Mouse (Mus musculus): Measurements from ENCODE around the gene Frmd4b. TPM values are rescaled to one million over a fixed set of nuclear protein-coding genes. Genes with fewer than 3 reads are reported as not detected.

The Frmd4b gene
- polyA plus RNA-seq, 1 experiment from 2014 or later = 27.1 TPM

DNA sequence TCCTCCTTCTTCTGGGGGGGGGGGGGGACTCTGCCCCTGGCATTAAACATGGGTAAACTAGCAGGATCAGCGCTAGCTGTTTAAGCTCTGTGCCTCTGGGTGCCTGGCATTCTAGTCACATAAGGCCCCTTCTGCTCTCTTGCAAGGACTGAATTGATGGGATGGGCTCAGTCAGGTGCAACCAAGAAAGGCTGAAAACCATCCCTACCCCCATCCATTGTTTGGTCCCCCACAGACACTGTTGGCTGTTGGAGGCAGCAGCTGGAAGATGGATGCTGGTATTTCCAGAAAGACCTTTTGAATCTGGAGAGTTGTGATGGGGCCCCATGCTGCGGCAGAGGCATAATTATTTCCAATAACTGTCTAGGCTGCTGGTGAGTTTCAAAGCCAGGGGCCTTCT is 7.3 kb downstream of the Frmd4b start:
- Histone ChIP-seq H3K4me1 (replicated peaks) (peaks cover 37% of the 10 kb centered on the region), H3K4me2 (replicated peaks) (no peak overlapping the region), H3K27me3 (no peaks in the 10 kb centered on the region), H3K36me3 (no peaks in the 10 kb centered on the region), H3K27ac (no peak overlapping the region; the same call in 1 of the 2 replicates), H3K9ac (replicated peaks) (no peak overlapping the region), H3K4me3 (replicated peaks) (no peak overlapping the region), H3K9me3 (no peaks in the 10 kb centered on the region)
- ATAC-seq = no peak; the same call in 1 of the 2 replicates
- 39% methylated on average over 2 of the region's 2 CpGs for WGBS

DNA sequence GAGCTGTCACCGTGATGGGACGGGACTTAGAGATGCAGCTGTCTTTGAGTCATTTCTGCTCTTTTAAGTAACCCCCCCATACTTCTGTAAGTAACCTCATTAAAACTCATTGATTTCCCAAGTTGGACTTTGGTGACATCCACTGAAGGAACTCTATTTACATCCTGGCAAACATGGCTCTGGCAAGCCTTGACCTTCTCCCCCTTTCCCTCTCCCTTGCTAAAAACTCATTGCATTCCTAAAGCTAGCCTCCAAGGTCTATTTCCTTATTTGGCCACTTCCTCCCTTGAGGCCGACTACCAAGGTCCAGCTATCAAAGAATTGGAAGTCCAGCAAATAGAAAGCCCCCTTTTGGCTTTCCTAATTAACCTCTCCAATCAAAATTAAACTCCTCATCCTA is 9.7 kb downstream of the Frmd4b start:
- 46% methylated on average over 3 of the region's 3 CpGs for WGBS
- no peak for ATAC-seq
- H3K4me1 ChIP-seq (replicated peaks) = peaks cover 20% of the 10 kb centered on the region

DNA sequence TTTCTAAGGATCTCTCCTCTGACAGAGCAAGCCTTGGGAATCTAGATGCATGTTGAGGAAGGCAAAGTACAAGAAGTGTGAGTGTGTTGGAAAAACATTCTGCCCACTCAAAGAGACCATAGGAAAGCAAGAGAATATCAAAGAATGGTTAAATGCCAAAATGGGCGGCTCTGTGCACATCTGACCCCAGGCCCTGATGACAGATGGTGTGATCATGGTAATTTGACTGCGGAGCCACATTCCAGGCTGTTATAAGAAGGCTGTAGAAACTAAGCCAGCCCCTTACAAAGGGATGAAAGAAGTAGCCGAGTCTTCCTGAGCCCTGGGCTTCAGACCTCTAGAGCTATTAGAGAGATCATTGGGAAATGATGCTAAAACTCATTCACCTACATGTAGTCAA is 22.1 kb downstream of the Frmd4b start:
- 59% methylated on average over 3 of the region's 3 CpGs for WGBS
- Histone ChIP-seq H3K9me3 (no peaks in the 10 kb centered on the region), H3K27ac (no peak overlapping the region)

More for the DNA sequence above, 9.7 kb downstream of the Frmd4b start:
- Histone ChIP-seq H3K36me3 (no peaks in the 10 kb centered on the region), H3K27ac (no peak overlapping the region), H3K9ac (replicated peaks) (no peak overlapping the region), H3K27me3 (no peaks in the 10 kb centered on the region), H3K4me3 (replicated peaks) (no peak overlapping the region), H3K4me2 (replicated peaks) (no peak overlapping the region), H3K9me3 (no peaks in the 10 kb centered on the region)

DNA sequence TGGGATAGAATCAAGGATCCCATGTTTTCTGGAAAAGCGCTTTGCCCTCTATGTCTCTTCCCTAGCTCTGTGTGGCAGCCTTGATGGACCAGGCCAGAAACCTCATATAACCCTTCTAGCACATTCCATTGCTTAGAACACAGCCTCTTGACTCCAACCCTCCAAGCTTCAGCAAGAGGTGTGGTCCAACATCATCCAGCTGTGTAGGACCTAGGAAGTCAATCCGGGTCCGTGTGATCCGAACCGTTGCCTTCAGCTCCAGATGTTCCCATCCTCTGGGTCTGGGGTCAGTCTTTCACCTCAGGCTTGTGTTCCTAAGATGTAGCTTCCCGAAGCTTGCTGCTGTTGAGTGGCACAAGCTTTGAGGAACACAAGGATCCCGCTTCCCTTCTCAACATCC is 22.8 kb downstream of the Frmd4b start:
- 94% methylated on average over 7 of the region's 7 CpGs for WGBS
- Histone ChIP-seq H3K4me1 (replicated peaks) (peaks cover 11% of the 10 kb centered on the region), H3K9ac (replicated peaks) (no peak overlapping the region), H3K4me3 (replicated peaks) (no peak overlapping the region), H3K27me3 (no peaks in the 10 kb centered on the region), H3K27ac (no peak overlapping the region), H3K36me3 (peaks cover 3% of the 10 kb centered on the region; the same call in 1 of the 2 replicates), H3K4me2 (replicated peaks) (no peak overlapping the region), H3K9me3 (no peaks in the 10 kb centered on the region)
- ATAC-seq = no peak

More for the DNA sequence above, 22.1 kb downstream of the Frmd4b start:
- Histone ChIP-seq H3K9ac (replicated peaks) (no peak overlapping the region), H3K27me3 (no peaks in the 10 kb centered on the region), H3K4me1 (replicated peaks) (peaks cover 11% of the 10 kb centered on the region), H3K36me3 (peaks cover 3% of the 10 kb centered on the region; the same call in 1 of the 2 replicates), H3K4me3 (replicated peaks) (no peak overlapping the region), H3K4me2 (replicated peaks) (no peak overlapping the region)
- ATAC-seq = no peak

DNA sequence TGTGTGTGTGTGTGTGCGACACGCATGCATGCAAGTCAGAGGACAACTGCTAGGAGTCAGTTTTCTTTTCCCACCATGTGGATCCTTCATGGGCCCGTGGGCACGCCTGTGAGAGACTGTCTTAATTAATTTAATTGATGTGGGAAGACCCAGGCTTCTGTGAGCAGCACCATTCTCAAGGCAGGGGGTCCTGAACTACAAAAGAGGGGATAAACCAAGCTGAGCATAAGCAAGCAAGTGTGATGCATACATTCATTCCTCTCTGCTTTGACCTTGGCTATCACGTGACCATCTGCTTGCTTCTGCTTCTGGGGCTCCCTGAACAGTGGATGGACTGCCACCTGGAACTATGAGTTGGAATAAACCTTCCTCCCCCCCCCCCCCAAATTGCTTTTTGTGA is 27.1 kb downstream of the Frmd4b start:
- no peak overlapping the region for H3K4me3 ChIP-seq (replicated peaks)
- H3K27ac ChIP-seq = no peak overlapping the region
- no peak for ATAC-seq
- peaks cover 15% of the 10 kb centered on the region for H3K4me1 ChIP-seq (replicated peaks)
- 56% methylated on average over 5 of the region's 5 CpGs for WGBS
- H3K4me2 ChIP-seq (replicated peaks) = no peak overlapping the region
- H3K9ac ChIP-seq (replicated peaks) = no peak overlapping the region
- no peaks in the 10 kb centered on the region for H3K27me3 ChIP-seq
- no peaks in the 10 kb centered on the region for H3K9me3 ChIP-seq
- H3K36me3 ChIP-seq = peaks cover 3% of the 10 kb centered on the region; the same call in 1 of the 2 replicates

DNA sequence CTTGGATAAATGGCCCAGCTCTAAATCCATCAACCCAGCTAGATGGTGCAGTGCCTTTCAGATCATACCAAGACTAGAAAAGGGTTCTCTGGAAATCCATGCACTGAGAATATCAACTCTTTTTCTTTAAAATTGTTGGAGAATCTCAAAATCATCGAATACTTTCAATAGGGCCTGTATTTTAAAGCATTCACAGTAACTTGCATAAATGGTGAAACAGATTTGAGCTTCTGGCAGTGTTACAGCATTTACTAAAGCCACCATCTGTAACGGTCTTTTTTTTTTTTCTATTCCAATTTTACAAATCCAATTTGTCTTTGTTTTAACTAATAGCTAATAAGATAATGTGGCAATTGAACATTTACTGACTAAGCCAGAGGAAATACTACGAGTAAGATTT is 27.8 kb downstream of the Frmd4b start:
- Histone ChIP-seq H3K27me3 (no peaks in the 10 kb centered on the region), H3K9ac (replicated peaks) (no peak overlapping the region), H3K9me3 (no peaks in the 10 kb centered on the region), H3K36me3 (peaks cover 2% of the 10 kb centered on the region; the same call in 1 of the 2 replicates), H3K27ac (no peak overlapping the region), H3K4me3 (replicated peaks) (no peak overlapping the region), H3K4me2 (replicated peaks) (no peak overlapping the region), H3K4me1 (replicated peaks) (peaks cover 11% of the 10 kb centered on the region)
- 89% methylated on average over 3 of the region's 3 CpGs for WGBS
- no peak for ATAC-seq

DNA sequence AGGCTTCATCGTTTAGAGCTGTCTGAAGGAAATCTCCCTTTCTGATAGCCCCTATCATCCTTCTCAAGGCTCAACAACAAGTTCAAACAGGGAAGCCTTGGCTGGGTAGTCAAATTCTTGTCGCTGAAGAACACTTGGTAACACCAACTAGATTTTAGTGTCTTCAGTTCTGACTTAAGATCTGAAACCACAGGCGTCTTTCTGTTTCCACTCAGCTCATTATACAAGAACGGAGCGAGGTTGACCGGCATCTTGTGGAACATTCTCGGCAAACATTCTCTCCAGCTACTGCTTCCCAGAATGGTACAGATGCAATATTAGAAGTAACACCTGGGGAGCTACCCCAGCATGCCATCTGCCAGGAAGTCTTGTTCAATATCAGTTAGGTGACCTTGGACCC is 28.3 kb downstream of the Frmd4b start:
- no peak overlapping the region for H3K27ac ChIP-seq
- ATAC-seq = no peak

DNA sequence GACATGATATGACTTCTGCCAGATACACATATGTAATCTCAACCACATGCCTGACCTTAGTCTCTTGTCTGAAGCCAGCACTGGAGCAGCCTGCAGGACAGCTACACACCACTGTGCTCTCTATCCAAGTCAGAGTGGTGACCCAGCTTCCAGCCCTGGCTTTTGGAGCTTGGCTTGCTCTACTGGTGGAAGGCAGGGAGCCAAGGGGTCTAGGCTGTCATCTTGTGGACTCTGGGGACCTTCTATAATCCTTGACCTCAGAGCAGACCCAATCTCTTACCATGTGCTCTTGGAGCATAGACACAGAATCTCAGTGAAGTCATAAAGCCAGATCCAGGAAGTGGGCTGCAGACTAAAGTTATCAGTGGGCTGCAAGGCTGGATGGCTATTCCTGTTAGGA is 30.7 kb downstream of the Frmd4b start:
- H3K4me2 ChIP-seq (replicated peaks) = no peak overlapping the region
- H3K4me3 ChIP-seq (replicated peaks) = no peak overlapping the region
- no peaks in the 10 kb centered on the region for H3K36me3 ChIP-seq
- no peaks in the 10 kb centered on the region for H3K9me3 ChIP-seq
- ATAC-seq = no peak
- H3K4me1 ChIP-seq (replicated peaks) = peaks cover 26% of the 10 kb centered on the region
- no peak overlapping the region for H3K9ac ChIP-seq (replicated peaks)
- H3K27ac ChIP-seq = no peak overlapping the region
- no peaks in the 10 kb centered on the region for H3K27me3 ChIP-seq

More for the DNA sequence above, 28.3 kb downstream of the Frmd4b start:
- no peaks in the 10 kb centered on the region for H3K27me3 ChIP-seq
- 86% methylated on average over 7 of the region's 7 CpGs for WGBS
- H3K9me3 ChIP-seq = no peaks in the 10 kb centered on the region
- no peak overlapping the region for H3K4me2 ChIP-seq (replicated peaks)
- H3K4me3 ChIP-seq (replicated peaks) = no peak overlapping the region
- no peak overlapping the region for H3K9ac ChIP-seq (replicated peaks)
- peaks cover 11% of the 10 kb centered on the region for H3K4me1 ChIP-seq (replicated peaks)
- H3K36me3 ChIP-seq = no peaks in the 10 kb centered on the region

DNA sequence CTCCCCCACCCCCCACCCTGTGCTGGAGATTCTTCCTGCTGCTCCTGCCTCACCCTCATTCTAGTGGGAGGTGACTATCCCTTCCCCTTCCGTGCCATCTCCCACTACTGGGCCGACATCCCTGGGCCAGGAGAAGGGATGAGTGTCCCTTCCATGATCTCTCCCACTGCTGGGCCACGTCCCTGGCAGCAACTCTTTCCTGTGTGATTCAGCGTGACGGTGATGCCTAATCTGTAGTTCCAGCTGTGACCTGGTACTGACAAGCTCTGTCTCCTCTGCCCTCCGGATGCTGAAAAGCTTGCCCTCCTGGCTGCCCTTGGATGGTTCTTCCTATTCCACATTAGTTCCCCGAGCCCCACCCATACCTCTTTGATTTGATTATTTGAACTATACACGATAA is 31.3 kb downstream of the Frmd4b start:
- ATAC-seq = 0 out of 2 replicates have a peak, but pooled peaks have one; percentile 9
- H3K27ac ChIP-seq = no peak overlapping the region
- no peak overlapping the region for H3K4me2 ChIP-seq (replicated peaks)
- H3K4me1 ChIP-seq (replicated peaks) = peaks cover 26% of the 10 kb centered on the region
- no peak overlapping the region for H3K9ac ChIP-seq (replicated peaks)
- H3K27me3 ChIP-seq = no peaks in the 10 kb centered on the region
- no peaks in the 10 kb centered on the region for H3K9me3 ChIP-seq
- no peaks in the 10 kb centered on the region for H3K36me3 ChIP-seq
- 61% methylated on average over 8 of the region's 8 CpGs for WGBS
- H3K4me3 ChIP-seq (replicated peaks) = no peak overlapping the region

DNA sequence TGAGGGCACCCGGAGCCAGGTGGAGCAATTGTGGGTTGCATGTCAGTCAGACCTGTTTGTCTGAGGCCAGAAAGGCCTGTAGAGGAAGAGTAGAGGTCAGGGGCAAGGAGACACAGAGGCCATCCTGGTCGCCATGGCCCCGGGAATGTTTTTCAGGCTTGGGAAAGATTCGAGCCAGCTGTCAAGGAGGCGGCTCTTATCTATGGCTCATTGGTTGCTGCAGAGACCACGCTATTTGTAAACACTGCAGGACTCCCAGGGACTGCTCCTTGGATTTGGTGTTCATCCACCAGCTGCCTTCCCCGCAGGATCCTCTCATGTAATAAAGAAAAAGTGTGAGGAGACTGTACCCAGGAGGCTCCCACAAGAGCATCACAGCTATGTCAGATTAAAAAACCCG is 34.6 kb downstream of the Frmd4b start:
- no peaks in the 10 kb centered on the region for H3K27me3 ChIP-seq
- H3K4me2 ChIP-seq (replicated peaks) = no peak overlapping the region
- peaks cover 41% of the 10 kb centered on the region for H3K4me1 ChIP-seq (replicated peaks)
- no peak overlapping the region for H3K9ac ChIP-seq (replicated peaks)
- no peak for ATAC-seq
- no peak overlapping the region for H3K27ac ChIP-seq
- H3K9me3 ChIP-seq = no peaks in the 10 kb centered on the region
- no peak overlapping the region for H3K4me3 ChIP-seq (replicated peaks)
- no peaks in the 10 kb centered on the region for H3K36me3 ChIP-seq
- 45% methylated on average over 8 of the region's 8 CpGs for WGBS

DNA sequence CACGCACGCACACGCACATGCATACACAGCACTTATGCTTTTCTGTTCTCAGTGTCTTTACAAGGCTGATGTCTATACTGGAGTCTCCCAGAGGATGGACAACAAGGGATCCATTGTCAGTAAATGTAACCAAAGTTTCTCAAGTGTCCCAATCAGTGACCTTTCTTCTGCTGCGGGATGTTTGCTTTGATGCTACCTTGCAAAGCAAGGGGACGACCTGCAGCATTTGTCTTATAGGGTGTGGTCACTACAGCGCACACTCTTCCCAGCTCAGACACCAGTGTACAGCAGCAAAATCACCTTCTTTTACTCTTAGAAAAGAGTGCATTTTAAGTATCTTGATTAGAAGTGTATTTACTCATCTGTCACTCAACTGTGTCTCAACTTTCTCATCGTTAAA is 35.4 kb downstream of the Frmd4b start:
- Histone ChIP-seq H3K9ac (replicated peaks) (no peak overlapping the region), H3K36me3 (no peaks in the 10 kb centered on the region), H3K4me1 (replicated peaks) (peaks cover 49% of the 10 kb centered on the region), H3K4me3 (replicated peaks) (no peak overlapping the region), H3K27ac (no peak overlapping the region), H3K9me3 (no peaks in the 10 kb centered on the region), H3K27me3 (no peaks in the 10 kb centered on the region), H3K4me2 (replicated peaks) (no peak overlapping the region)
- ATAC-seq = no peak
- WGBS = 86% methylated on average over 7 of the region's 7 CpGs

DNA sequence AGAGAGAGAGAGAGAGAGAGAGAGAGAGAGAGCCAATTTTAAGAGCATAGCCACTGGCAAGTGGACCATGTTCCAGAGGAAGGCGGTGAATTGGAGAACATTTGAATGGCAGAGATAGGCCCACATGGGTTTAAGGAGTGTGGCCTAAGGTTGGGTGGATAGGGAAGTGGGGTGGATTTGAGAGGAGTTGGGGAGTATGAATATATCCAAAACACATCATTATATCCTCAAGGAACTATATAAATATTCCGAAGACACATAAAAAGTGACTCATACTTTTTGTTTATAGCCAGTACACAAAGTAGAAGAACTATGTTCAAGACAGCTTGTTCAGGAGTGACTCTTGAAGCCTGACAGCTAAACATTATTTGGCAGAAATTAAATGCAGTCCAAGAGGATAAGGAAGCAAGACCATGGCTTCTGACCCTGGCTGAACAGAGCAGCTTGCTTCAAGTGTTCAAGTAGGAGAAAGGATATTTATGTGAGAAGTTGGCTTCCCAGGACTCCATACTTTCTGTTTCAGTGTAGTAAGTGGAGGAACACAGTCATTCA is 36.8 kb downstream of the Frmd4b start:
- H3K27me3 ChIP-seq = no peaks in the 10 kb centered on the region
- no peak for ATAC-seq
- H3K4me2 ChIP-seq (replicated peaks) = no peak overlapping the region
- H3K9me3 ChIP-seq = no peaks in the 10 kb centered on the region
- H3K36me3 ChIP-seq = no peaks in the 10 kb centered on the region
- H3K4me1 ChIP-seq (replicated peaks) = peaks cover 49% of the 10 kb centered on the region
- 92% methylated on average over 2 of the region's 2 CpGs for WGBS
- H3K9ac ChIP-seq (replicated peaks) = no peak overlapping the region
- H3K27ac ChIP-seq = no peak overlapping the region
- no peak overlapping the region for H3K4me3 ChIP-seq (replicated peaks)

DNA sequence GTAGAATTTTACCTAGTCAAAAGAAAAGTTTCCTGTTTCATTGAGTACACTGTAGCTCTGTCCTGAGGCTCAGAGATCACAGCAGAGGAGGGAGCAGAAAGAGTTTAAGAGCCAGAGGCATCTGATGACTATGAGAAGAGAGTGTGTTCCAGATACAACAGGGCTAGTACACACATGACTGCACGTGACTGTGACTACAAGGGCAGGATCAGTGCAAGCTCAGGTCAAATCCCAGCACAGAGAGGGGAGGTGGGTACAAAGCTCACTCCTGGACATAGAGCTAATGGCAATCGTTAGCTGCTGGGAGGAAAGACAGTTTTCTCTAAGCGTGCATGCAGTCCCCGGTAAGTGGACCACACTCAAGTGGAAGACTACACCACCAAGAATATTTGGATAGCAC is 37.6 kb downstream of the Frmd4b start:
- WGBS = 73% methylated on average over 4 of the region's 4 CpGs
- Histone ChIP-seq H3K4me2 (replicated peaks) (no peak overlapping the region), H3K9me3 (no peaks in the 10 kb centered on the region), H3K4me1 (replicated peaks) (peaks cover 47% of the 10 kb centered on the region), H3K9ac (replicated peaks) (no peak overlapping the region), H3K4me3 (replicated peaks) (no peak overlapping the region), H3K27ac (no peak overlapping the region), H3K27me3 (no peaks in the 10 kb centered on the region), H3K36me3 (no peaks in the 10 kb centered on the region)
- ATAC-seq = no peak

Data from midbrain, embryonic 13.5 days (tissue).